Comparison of ENCODE assay signal across 26 mouse cellular contexts in genomic region chr5:76388474-76388873, GRCm38 (mm10). TPM values are rescaled to one million over a fixed set of nuclear protein-coding genes. Genes with fewer than 3 reads are reported as not detected.
DNase-seq lines count a peak whose midpoint lies in the region; ATAC-seq and TF ChIP-seq lines count a peak whose summit lies in the region.
"Had no signal": no experiment of that assay in that cellular context is flagged by ENCODE, and none has a peak within 500 bp of the region (broad histone marks: within the 10 kb centered on the region; RNA-seq: fewer than 3 reads in every experiment).

No protein-coding gene starts in this region.

- H3K9ac ChIP-seq in intestine, embryonic 14.5 days (ENCODE audit: low read length): no peak overlapping the region
- no peak overlapping the region for H3K9ac ChIP-seq in intestine, embryonic 15.5 days
- H3K9ac ChIP-seq in intestine, postnatal 0 days (ENCODE audit: low read depth, low read length): no peak overlapping the region
- H3K9ac ChIP-seq: embryonic facial prominence, embryonic 12.5 days; forebrain, embryonic 13.5 days; forebrain, embryonic 15.5 days had no signal

- no peak overlapping the region for H3K4me2 ChIP-seq in intestine, embryonic 14.5 days (ENCODE audit: low read length)
- H3K4me2 ChIP-seq in intestine, embryonic 15.5 days (replicated peaks): no peak overlapping the region
- peak overlapping the region; percentile 30; the same call in 1 of the 2 replicates for H3K4me2 ChIP-seq in intestine, postnatal 0 days (replicated peaks; ENCODE audit: low read depth)
- H3K4me2 ChIP-seq: embryonic facial prominence, embryonic 12.5 days; forebrain, embryonic 13.5 days; forebrain, embryonic 15.5 days had no signal

- 72% methylated on average over 2 of the region's 2 CpGs for WGBS in intestine, embryonic 14.5 days
- WGBS in intestine, embryonic 15.5 days: 63% methylated on average over 2 of the region's 2 CpGs
- WGBS in intestine, postnatal 0 days: 31% methylated on average over 2 of the region's 2 CpGs
- 29% methylated on average over 2 of the region's 2 CpGs for WGBS in small intestine, adult 2 months

- no peaks in the 10 kb centered on the region for H3K36me3 ChIP-seq in intestine, embryonic 14.5 days (ENCODE audit: control insufficient read depth, insufficient read depth, low read length)
- no peaks in the 10 kb centered on the region for H3K36me3 ChIP-seq in intestine, embryonic 15.5 days
- no peaks in the 10 kb centered on the region for H3K36me3 ChIP-seq in intestine, postnatal 0 days (ENCODE audit: control insufficient read depth, insufficient read depth)
- H3K36me3 ChIP-seq in small intestine, adult 2 months (ENCODE audit: control insufficient read depth, insufficient read depth, low read length): no peaks in the 10 kb centered on the region
- H3K36me3 ChIP-seq: embryonic facial prominence, embryonic 10.5 days; embryonic facial prominence, embryonic 12.5 days; forebrain, embryonic 15.5 days had no signal

- TF ChIP-seq CTCF in intestine, postnatal 0 days (IDR thresholded peaks at IDR 0.05; ENCODE audit: low read depth): no peak
- no peak for TF ChIP-seq CTCF in small intestine, adult 2 months (IDR thresholded peaks at IDR 0.05; ENCODE audit: extremely low read depth, insufficient read length, insufficient replicate concordance, low read depth, low read length)

- H3K27ac ChIP-seq in intestine, embryonic 14.5 days (ENCODE audit: low read depth): no peak overlapping the region
- H3K27ac ChIP-seq in intestine, embryonic 15.5 days: no peak overlapping the region; the same call in 1 of the 2 replicates
- no peak overlapping the region for H3K27ac ChIP-seq in intestine, postnatal 0 days (ENCODE audit: low read depth, low read length)
- peak overlapping the region; percentile 85 for H3K27ac ChIP-seq in small intestine, adult 2 months (ENCODE audit: insufficient read depth, low read depth, low read length)
- H3K27ac ChIP-seq: embryonic facial prominence, embryonic 10.5 days; embryonic facial prominence, embryonic 12.5 days; forebrain, embryonic 13.5 days; forebrain, embryonic 15.5 days had no signal

- intact Hi-C loops in left cerebral cortex, postnatal 36 days (cut with DNase I): no loop called here

- peak; percentile 64; the same call in 1 of the 2 replicates for ATAC-seq in intestine, embryonic 14.5 days (replicated peaks; ENCODE audit: low FRiP score, low TSS enrichment, low read depth)
- peak; percentile 86 for ATAC-seq in intestine, embryonic 15.5 days
- ATAC-seq in intestine, postnatal 0 days: peak; percentile 88
- ATAC-seq: forebrain, embryonic 13.5 days; forebrain, embryonic 15.5 days had no signal

- H3K27me3 ChIP-seq in intestine, embryonic 14.5 days (replicated peaks; ENCODE audit: control insufficient read depth, insufficient read depth, low read length): no peaks in the 10 kb centered on the region
- no peaks in the 10 kb centered on the region for H3K27me3 ChIP-seq in intestine, embryonic 15.5 days (replicated peaks)
- no peaks in the 10 kb centered on the region for H3K27me3 ChIP-seq in intestine, postnatal 0 days (replicated peaks; ENCODE audit: control insufficient read depth, insufficient read depth, low read length)
- no peaks in the 10 kb centered on the region for H3K27me3 ChIP-seq in small intestine, adult 2 months (ENCODE audit: control insufficient read depth, insufficient read depth, low read length)
- H3K27me3 ChIP-seq: embryonic facial prominence, embryonic 12.5 days; forebrain, embryonic 13.5 days; forebrain, embryonic 15.5 days had no signal

- no peaks in the 10 kb centered on the region for H3K4me1 ChIP-seq in intestine, embryonic 14.5 days (replicated peaks; ENCODE audit: control insufficient read depth, insufficient read depth, low read length)
- H3K4me1 ChIP-seq in intestine, embryonic 15.5 days (replicated peaks): no peaks in the 10 kb centered on the region
- peaks cover 4% of the 10 kb centered on the region; the same call in 1 of the 2 replicates for H3K4me1 ChIP-seq in intestine, postnatal 0 days (replicated peaks; ENCODE audit: control insufficient read depth, insufficient read depth, low read length)
- peaks cover 16% of the 10 kb centered on the region; the same call in 1 of the 2 replicates for H3K4me1 ChIP-seq in small intestine, adult 2 months (ENCODE audit: control insufficient read depth, insufficient read depth, insufficient read length, low read length)
- H3K4me1 ChIP-seq: embryonic facial prominence, embryonic 12.5 days; forebrain, embryonic 13.5 days; forebrain, embryonic 15.5 days had no signal

- no peak for TF ChIP-seq POLR2A in small intestine, adult 2 months (IDR thresholded peaks at IDR 0.05; ENCODE audit: low read depth, low read length)

- no peak for DNase-seq in intestine, embryonic 14.5 days (ENCODE audit: low spot score)
- DNase-seq in left cerebral cortex, postnatal 36 days (ENCODE audit: low spot score in 2 of 2): no peak
- no peak for DNase-seq in spleen, adult 18-20 months
- DNase-seq in adrenal gland, adult (ENCODE audit: inconsistent age in 2 of 2, low spot score in 1 of 2): no peak
- no peak for DNase-seq in gastrocnemius, postnatal 25 days
- DNase-seq: adrenal gland, adult 8-10 months; adrenal gland, postnatal 14 days; adrenal gland, postnatal 36 days; cerebellum, adult 11-12 months; cerebellum, adult 2 months; cerebellum, adult 9-10 months; cerebellum, postnatal 10 days; cerebellum, postnatal 25 days had no signal

- H3K4me3 ChIP-seq in intestine, embryonic 14.5 days (ENCODE audit: low read depth, low read length): no peak overlapping the region
- H3K4me3 ChIP-seq in intestine, embryonic 15.5 days (replicated peaks): no peak overlapping the region
- no peak overlapping the region for H3K4me3 ChIP-seq in intestine, postnatal 0 days (ENCODE audit: low read depth, low read length)
- no peak overlapping the region for H3K4me3 ChIP-seq in small intestine, adult 2 months (ENCODE audit: low read depth, low read length)
- H3K4me3 ChIP-seq: embryonic facial prominence, embryonic 10.5 days; embryonic facial prominence, embryonic 12.5 days; forebrain, embryonic 13.5 days; forebrain, embryonic 15.5 days had no signal

- no peaks in the 10 kb centered on the region for H3K9me3 ChIP-seq in intestine, embryonic 14.5 days (ENCODE audit: control insufficient read depth, low read length)
- no peaks in the 10 kb centered on the region for H3K9me3 ChIP-seq in intestine, embryonic 15.5 days
- no peaks in the 10 kb centered on the region for H3K9me3 ChIP-seq in intestine, postnatal 0 days (ENCODE audit: control insufficient read depth)
- H3K9me3 ChIP-seq: embryonic facial prominence, embryonic 10.5 days; embryonic facial prominence, embryonic 12.5 days; forebrain, embryonic 13.5 days; forebrain, embryonic 15.5 days had no signal

RNA-seq across cellular contexts. Expression of gene Nmu, which starts 24.9 kb away (rescaled TPM):
- polyA plus RNA-seq in intestine, embryonic 14.5 days (2014; fragmentation: Nextera tagmentation; extraction: Ambion mirVana): 0.30 TPM in 1 of 2 replicates, not detected in the other
- 0.29 TPM in 1 of 2 replicates, not detected in the other for polyA plus RNA-seq in intestine, embryonic 15.5 days (2015; fragmentation: Nextera tagmentation; extraction: Ambion mirVana)
- 5.8 and 7.3 TPM in 2 replicates for polyA plus RNA-seq in intestine, postnatal 0 days (2015; fragmentation: Nextera tagmentation; extraction: Ambion mirVana)
- 5.2 and 10.3 TPM in 2 replicates for polyA plus RNA-seq in small intestine, adult 2 months (2012; rRNA removed)
- total RNA-seq in left cerebral cortex, postnatal 36 days (2021): not detected
- total RNA-seq in gastrocnemius, postnatal 25 days (2021): not detected
- total RNA-seq: adrenal gland, adult 18-20 months; adrenal gland, adult 8-10 months; adrenal gland, postnatal 14 days; adrenal gland, postnatal 36 days; MEL had no signal
- polyA plus RNA-seq: cerebellum, adult 2 months; cortical plate, adult 2 months; embryonic facial prominence, embryonic 14.5 days; forebrain, embryonic 11.5 days; forebrain, embryonic 13.5 days had no signal

RNA-seq across cellular contexts. Expression of gene Pdcl2, which starts 57.5 kb away (rescaled TPM):
- polyA plus RNA-seq in intestine, embryonic 14.5 days (2014; fragmentation: Nextera tagmentation; extraction: Ambion mirVana): not detected in 2 replicates
- polyA plus RNA-seq in intestine, embryonic 15.5 days (2015; fragmentation: Nextera tagmentation; extraction: Ambion mirVana): not detected in 2 replicates
- polyA plus RNA-seq in intestine, postnatal 0 days (2015; fragmentation: Nextera tagmentation; extraction: Ambion mirVana): not detected in 2 replicates
- polyA plus RNA-seq in small intestine, adult 2 months (2012; rRNA removed): not detected in 2 replicates
- not detected for total RNA-seq in left cerebral cortex, postnatal 36 days (2021)
- total RNA-seq in gastrocnemius, postnatal 25 days (2021): not detected
- total RNA-seq: adrenal gland, adult 18-20 months; adrenal gland, adult 8-10 months; adrenal gland, postnatal 14 days; adrenal gland, postnatal 36 days; MEL had no signal
- polyA plus RNA-seq: C2C12; cerebellum, adult 2 months; cortical plate, adult 2 months; embryonic facial prominence, embryonic 10.5 days; embryonic facial prominence, embryonic 12.5 days; embryonic facial prominence, embryonic 14.5 days; forebrain, embryonic 11.5 days; forebrain, embryonic 13.5 days; forebrain, embryonic 15.5 days had no signal
